Mouse (Mus musculus) CH12F3 (cell line): ENCODE results near the gene Ormdl3.

Source experiments
- in situ Hi-C: fragments of 300-500 bp; cut with MboI; formaldehyde crosslinking; loops from 2 replicates; pipeline ENCODE4 v1.14.3; 2020; ENCODE audit warnings: low sequenced_read_pairs

Ormdl3 gene

DNA sequence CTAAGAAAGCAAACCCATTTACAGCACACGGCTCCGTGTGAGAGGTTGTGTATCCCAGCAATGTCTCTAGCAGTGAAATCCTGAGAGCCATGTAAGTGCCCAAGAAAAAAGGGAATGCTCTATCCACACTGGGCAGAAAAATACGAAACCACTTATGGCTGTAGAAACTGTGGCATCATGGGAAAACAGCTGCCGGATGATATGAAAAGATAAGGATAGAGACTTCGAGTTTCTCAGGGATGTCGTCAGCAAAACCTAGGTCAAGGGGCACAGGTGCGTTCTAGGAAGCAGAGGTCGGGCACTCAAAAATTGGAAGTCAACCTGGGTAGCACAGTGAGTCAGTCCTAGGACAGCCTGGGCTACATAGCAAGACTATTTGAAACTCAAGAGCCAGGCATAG is 2.1 kb upstream of the Ormdl3 start:
- in situ Hi-C loops, result no loop called here

DNA sequence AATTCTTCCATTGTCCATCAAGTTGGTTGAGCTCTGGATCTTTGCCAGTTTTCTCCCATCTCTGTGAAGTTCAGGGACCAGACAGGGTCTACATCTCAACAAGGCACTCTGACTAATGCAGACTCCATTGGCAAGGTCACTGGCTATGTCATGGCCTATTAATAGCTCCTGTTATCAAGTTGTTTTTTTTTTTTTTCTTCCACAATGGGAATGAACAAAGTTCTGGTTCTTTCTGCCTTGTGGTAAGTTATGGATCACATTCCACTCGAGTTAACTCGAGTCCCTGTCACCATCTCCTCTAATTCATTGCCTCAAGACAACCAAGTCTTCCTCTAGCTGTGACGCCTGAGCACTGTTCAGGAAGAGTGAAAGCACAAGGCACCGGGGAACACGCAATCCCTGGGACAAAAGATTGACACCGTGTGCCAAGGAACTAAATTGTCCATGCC is 1.7 kb upstream of the Ormdl3 start:
- in situ Hi-C loops, result no loop called here

DNA sequence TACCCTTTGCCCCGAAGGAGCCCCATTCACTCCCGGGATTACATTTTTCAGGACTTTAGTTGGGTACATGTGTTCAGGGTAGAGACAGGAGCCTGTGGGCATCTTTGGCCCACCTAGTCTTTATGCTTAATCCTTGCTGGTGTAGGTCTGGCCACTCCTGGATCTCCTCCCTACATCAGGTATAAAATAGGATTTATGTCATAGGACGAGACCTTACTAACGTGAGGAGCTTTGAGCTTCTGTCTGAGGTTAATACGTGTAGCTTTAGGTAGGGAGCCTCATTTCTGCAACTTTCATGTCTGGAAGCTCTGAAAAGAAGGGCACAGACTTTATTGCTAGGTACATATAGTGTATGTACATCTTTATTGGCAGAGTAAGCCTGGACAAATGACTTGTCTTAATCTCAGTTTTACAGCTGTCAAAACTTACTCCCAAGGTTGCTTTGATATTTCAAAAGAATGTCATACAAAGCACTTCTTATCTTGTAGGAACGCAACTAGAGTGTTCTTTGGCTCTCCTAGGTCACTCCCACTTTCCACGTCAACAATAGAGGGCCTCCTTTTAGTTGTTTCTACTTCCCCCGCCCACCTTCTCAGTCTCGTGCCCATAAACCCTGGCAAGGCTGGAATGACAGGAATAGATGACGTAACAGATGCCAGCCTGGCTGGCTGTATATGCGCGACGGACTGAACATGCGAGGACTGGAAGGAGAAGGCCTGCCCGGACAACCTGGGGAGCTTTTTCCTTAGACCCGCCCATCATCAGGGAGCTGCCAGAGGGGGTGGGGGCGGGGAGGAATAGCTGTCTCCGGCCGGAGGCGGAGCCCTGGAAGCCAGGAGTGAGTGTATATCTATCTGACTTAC is 747 bp upstream of the Ormdl3 start:
- in situ Hi-C loops, result no loop called here

DNA sequence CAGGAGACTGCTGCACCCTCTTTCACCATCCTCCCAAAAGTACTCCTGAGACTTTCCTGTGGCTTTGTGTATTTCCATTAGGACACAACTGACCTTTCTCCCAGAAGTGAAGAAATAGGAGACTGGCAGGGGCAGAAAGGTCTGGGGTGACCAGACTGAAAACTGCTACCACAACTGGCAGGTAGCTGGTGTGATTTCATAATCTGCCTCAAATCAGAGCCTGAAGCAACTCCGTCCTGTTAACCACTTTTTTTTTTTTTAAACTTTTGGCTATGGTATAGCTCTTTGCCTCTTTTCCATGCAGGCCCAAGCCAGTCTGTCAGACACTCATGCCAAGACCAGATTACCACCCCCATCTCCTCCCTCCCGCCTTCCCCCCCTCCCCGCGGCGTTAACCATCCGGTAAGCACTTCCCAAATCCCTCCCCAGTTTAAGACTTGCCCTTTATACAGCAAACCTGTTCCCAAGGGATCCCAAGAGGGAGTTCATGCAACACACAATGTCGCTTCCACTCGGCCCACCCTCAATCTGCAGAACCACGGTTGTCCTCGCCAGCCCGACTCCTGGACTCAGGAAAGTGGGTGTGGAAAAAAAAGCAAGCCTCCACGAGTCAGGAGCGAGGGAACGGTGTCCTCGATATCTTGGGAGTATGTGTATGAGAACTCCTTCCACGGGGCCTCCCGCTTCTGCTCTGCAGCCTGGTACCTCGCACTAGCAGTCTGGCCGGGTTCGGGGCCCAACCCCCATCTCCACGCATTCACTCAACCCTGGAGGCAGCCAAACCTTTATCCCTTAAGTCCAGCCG is 879 bp downstream of the Ormdl3 start:
- in situ Hi-C loops, result no loop called here

DNA sequence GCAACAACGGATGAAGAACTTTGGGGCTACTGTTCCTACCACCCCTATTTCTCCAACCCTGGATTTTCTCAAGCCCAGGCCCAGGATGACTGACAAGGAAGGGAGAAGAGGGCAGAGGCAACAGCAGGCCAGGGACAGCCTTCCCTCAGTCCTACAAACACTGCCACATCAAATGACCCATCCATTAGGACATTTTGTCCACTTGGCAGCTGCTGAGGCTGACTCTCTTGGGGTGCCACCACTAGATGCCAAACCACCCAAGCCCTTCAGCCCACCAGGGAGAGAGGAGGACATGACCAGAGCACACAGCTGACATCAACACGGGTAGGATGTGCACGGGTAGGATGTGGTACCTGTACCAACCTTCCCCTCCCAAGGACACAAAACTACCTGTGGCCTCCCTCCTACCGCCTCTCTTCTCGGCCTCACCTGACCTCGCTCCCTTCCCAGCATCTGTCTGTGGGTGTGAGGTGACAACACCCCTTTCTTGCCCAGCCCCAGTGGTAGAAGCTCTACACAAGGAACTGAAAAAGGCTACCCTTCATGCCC is 2.5 kb downstream of the Ormdl3 start:
- in situ Hi-C loops, result no loop called here

DNA sequence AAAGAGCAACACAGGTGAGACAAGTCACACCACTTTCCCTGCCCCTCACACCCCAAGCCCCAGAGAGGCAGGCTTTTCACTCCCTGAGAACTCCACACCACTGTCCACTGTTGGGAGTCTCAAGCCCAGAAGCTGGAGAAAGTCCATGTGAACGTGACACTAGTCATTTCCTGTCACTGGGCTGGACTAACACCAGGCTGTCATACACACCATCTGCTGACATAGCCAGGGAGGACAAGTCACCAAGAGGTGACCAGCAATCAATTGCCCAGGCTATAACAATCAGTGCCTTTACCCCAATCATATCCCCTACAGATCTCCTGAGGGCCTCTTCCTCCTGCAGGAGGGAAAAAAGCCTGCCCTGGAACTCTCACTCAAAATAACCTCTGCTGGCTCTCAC is 3.0 kb downstream of the Ormdl3 start:
- in situ Hi-C loops, result no loop called here

DNA sequence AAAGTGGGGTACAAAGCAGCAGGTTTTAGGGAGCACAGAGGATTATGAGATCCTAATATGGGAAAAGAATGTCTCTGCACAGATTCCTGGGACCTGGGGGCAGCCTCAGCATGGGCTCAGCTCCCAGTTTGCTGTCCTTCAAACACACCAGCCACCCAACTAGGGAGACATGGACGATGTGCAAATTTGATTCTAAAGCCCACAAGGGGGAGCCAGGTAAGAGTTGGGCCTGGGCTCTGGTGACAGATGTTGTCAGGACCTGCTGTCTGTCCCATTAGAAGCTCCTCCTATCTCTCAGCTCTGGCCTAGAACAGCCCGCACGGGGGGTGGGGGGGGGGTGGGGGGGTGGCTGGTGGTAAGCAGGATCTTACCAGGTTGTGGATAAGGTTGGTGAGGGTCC is 3.6 kb downstream of the Ormdl3 start:
- in situ Hi-C loops, result no loop called here

DNA sequence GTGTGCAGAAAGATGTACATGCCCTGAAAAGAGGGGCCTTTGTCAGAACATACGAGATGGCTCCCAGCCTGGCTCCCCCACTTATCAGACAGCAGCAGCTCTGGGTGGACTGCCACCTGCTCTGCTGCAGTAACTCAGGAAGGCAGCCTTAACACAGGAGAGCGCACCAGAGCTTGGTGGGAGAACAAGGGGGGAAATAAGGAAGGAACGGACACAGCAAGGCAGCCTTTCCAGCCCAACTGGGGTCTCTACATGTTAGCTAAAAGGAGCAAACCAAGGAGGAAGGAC is 4.0 kb downstream of the Ormdl3 start:
- in situ Hi-C loops, result no loop called here

DNA sequence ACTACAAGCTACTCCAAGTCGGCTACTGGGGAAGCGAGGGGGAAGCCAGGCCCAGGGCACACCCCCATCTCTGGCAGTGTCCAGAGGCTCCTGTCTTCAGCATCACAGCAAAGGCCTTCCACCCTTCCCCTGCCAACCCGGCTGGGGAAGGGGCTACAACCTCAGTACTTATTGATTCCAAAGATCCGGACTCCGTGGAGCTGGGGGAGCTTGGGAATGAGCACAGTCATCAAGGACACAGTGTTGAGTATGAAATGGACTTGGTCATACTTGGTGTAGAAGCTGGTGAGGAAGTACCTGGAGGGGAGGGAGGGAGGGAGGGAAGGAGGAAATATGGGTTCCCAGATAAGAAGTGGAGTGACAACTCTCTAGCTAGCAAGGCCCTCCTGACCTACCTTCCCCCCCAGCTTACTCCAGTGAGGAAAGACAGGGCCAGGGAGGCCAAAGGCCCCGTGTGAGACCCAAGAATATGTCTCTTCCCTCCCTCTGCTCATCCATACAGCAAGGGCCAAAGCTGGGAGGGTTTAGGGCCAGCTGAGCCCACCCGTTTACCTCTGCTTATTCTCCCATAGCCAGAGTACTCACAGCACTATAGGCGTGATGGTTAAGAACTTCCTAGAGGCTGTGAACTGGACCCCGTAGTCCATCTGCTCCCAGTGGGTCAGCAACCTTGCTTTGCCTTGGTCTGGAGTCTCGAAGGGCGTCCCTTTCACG is 4.5 kb downstream of the Ormdl3 start:
- in situ Hi-C loops, result no loop called here

DNA sequence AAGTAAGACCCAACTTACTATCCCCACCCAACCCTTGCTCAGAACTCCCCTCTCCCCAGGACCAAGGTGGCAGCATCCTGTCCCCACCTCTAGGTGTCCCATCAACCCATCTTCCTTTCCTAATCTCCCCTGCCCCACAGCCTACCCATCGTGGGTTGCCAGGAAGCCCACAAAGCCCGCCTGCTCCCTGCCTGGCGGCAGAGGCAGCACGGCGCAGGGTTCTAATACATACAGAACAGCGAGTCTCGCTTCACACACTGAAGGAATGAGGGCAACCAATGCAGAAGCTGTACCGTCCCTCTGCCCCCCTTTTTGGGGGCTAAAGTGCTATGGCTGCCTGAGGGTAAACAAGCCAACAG is 5.2 kb downstream of the Ormdl3 start:
- in situ Hi-C loops, result no loop called here

DNA sequence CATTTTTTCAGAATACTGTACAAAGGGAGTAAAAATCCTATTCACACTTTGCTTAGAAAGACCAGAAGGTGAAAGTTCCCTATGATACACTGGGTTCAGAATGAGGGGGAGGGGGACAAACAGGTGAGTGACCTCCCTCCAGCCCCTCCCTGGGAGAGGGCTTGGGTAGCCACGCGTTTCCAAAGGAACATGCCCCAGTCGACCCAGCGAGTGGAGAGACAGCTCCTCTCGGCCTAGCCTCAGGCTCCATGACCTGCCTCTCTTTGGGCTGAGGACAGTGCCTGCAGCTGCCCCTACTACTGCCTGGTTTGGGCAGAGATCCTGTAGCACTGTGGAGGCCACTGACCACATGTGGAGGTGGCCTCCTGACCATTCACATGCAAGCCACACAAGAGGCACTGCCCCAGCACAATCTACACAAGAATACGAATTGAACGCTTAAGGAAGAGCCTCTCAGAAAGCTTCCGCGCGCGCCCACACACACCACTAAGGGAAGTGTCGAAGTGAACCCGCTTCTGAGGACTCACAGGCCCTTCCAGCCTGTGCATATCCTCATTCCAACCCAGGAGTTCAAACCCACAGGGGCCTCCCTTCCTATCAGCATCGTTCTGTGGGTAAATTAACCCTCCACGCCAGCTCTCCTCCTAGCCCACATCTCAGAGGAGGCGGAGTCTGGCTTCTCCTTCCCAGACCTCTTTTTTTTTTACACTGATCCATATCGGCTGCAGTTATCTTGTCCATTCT is 5.7 kb downstream of the Ormdl3 start:
- in situ Hi-C loops, result no loop called here

DNA sequence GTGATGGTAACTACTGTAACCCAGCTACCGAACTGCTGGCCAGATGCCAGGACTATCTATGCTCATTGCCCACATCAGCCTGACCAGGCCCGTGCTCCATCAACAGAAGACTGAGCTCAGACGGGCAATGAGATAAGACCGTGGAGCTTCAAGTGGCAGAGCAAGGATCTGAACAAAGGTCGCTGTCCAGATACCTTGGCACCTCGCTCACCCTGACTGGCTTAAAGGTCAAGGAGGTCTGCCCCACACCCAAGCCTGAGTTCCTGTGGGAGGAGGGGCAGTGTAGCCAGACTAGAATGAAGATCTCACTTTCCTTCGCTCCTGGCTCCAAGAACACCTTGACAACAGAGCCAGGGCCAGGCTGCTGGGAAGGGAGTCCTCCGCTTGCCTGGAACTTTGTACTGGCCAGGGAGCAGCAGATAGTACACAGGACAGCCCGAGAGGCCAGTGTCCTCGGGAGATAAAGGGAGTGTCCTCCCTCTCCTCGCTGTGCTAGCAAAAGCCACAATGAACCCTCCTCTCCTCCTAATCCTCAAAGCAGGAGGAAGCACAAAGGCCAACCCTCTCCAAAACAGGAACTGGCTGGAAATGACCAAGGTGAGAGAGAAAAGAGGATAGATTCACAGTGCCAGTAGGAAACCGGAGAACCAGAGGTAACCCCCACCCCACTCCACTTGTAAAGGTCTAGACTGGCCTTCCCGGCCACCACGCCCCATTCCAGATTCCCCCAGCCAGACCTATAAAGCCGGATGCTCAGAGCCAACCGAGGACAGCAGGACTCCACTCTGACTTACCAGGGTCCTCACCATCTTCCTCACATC is 6.7 kb downstream of the Ormdl3 start:
- in situ Hi-C loops, result no loop called here

DNA sequence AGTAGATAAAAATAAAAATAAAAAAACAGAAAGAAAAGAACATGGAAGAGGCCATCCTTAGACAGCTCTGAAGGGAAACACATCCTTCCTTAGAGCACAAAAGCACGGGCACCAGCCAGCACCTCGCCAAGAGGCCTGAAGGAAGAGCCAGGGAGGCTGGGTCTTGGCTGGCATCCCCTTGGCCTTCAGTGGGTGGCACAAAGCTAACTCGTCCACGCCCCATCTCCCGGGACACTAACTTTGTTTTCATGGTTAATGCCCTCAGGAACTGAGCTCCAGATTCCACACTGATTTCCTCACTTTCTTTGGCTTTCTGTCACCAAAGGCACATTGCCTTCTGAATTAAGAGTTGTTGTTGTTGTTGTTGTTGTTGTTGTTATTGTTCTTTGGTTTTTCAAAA is 9.4 kb downstream of the Ormdl3 start:
- in situ Hi-C loops, result no loop called here

DNA sequence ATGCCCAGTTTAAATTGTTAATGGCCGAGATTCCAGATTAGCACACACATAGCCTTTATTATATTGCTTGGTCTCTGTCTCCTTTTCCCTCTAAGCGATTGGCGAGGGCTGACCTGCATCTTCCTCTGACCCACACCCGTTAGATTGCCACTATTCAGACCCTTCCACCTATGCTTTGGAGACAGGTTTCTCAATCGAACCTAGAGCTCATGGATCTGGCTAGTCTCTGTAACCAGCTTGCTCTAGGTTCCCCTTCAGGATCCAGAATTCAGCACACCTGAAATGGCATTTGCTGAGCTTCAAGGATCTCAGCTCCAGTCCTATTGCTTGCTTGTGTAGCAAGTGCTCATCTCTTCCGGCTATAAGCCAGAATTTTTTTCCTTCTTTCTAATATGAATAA is 17.7 kb downstream of the Ormdl3 start:
- in situ Hi-C loops, result no loop called here

DNA sequence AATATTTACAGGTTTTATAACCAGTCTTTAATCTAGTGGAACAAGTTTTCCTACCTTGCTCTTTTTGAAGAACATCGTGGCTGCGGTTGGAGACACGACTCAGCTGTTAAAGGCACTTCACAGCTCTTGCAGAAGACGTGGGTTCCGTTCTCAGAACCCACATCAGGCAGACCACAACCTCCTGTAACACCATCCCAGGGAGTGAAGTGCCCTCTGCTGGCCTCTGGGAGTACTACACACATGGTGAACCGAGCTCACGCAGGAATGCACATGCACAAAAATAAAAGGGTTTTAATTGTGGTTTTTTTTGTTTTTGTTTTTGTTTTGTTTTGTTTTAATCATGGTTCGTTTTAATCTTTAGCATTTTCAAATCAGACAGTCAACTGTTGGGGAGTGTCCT is 18.8 kb downstream of the Ormdl3 start:
- in situ Hi-C loops, result no loop called here

DNA sequence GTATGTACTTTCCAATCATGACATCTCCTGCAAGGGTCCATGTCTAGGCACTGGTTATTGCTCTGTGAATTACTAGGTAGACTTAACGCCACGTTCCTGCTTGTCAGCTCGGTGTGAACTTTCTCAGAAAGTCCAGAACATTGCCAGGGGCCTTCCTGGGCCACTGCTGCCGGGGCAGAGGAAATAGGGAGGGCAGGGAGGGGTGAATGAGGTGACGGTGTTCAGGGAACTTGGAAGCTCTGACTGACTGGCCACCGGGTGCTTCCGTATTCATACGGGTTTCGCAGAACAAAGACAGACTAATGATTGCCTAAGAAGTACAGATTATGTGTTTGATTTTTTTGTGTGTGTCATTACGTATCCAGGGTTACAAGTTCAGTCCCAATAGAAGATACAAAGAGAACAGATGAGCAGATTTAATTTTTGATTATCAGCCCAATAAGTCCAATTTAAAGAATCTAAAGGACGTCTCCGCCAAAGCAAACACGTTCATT is 23.2 kb downstream of the Ormdl3 start:
- in situ Hi-C loops, result no loop called here

DNA sequence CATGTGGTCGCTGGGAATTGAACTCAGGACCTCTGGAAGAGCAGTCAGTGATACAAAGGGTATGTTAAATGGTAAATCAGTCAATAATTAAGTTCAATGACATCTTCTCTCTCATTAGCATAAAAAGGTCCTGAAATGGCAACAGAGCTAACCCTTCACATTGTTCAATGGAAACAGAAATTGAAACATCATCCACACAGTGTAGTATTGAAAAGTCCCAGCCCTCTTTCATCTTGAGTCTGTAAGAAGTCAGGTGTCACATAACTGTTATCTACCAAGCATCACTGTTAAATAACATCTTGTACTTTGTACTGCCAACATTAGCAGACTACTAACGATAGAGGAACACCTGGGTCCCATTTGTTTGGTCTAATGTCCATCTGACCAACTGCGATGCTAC is 24.1 kb downstream of the Ormdl3 start:
- in situ Hi-C loops, result no loop called here

DNA sequence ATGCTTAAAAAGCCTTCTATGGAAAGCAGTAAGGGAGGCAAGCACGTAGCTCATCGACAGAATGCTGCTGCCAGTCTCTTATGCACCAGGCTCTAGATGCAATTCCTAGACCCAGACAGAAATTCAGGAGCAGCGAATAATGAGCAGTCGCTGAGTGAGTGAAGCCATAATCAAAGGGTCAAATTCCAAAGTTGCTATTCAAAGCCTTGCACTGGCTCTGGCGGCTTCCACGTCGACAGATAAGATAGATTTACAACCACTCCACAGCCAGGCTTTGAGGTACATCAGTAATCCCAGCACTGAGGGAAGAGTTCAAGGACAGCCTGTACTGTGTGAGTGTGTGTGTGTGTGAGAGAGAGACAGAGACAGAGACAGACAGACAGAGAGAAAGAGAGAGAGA is 26.2 kb downstream of the Ormdl3 start:
- in situ Hi-C loops, result no loop called here

DNA sequence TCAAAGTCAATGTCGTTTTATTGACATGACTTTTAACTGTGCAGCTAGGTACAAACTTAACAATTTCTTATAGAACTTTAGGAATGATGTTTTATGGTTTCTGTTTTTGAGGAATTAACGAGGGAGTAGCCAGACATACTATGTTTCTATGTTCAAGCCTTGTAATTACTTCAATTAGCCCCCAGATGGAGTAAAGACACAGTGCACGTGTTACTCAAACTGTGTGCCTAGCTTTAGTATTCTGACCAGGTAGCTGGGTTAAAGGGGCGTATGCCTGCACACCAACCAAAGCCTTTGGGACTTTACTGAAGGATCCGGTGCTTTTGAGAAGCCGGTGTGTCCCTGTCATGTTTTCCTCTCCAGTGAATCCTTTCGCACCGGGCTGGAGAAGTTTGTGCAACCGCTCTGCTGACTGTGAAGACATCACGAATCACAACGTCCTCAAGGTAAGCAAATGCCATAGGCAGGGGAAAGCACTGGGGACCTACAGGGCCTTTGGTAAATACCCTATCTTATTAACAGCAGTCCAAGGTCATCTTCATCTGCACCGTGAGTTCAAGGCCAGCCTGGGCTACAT is 32.0 kb downstream of the Ormdl3 start:
- in situ Hi-C loops, result no loop called here

DNA sequence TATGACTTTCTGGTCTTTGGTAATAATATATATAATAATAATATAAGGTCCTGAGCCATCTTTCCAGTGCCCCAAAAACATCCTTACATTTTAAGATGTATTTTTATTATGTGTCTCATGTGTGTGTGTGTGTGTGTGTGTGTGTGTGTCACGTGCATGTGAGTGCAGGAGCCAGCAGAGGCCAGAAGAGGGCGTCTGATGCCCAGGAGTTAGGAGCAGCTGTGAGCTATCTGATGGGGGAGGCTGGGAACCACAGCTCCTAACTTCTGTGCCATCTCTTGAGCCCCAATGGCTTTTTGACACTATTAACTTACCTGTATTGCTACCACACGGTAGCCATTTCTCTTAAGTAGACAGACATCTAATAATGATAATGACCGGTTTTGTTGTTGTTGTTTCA is 33.2 kb downstream of the Ormdl3 start:
- in situ Hi-C loops, result no loop called here
